In genomic region chr4:123647109-123647508, GRCm38 (mm10) we compare ENCODE assay signal across 18 mouse cellular contexts. TPM values are rescaled to one million over a fixed set of nuclear protein-coding genes. Genes with fewer than 3 reads are reported as not detected.
DNase-seq lines count a peak whose midpoint lies in the region; ATAC-seq and TF ChIP-seq lines count a peak whose summit lies in the region.
"Had no signal": no experiment of that assay in that cellular context is flagged by ENCODE, and none has a peak within 500 bp of the region (broad histone marks: within the 10 kb centered on the region; RNA-seq: fewer than 3 reads in every experiment).

No protein-coding gene starts in this region.

- H3K4me3 ChIP-seq in liver, adult 2 months (ENCODE audit: insufficient read depth, low read depth, low read length) = no peak overlapping the region
- no peak overlapping the region for H3K4me3 ChIP-seq in liver, embryonic 12.5 days
- no peak overlapping the region for H3K4me3 ChIP-seq in lung, embryonic 15.5 days
- H3K4me3 ChIP-seq in ES-Bruce4 (ENCODE audit: low read depth, low read length) = no peak overlapping the region
- H3K4me3 ChIP-seq: embryonic facial prominence, embryonic 10.5 days; forebrain, embryonic 13.5 days; gastrocnemius, adult 2 months; heart, embryonic 12.5 days; hindbrain, embryonic 10.5 days had no signal

- no peaks in the 10 kb centered on the region for H3K9me3 ChIP-seq in liver, embryonic 12.5 days (replicated peaks)
- H3K9me3 ChIP-seq in lung, embryonic 15.5 days = no peaks in the 10 kb centered on the region
- no peaks in the 10 kb centered on the region for H3K9me3 ChIP-seq in ES-Bruce4 (replicated peaks; ENCODE audit: control insufficient read depth, insufficient read depth, low read length, poor library complexity, severe bottlenecking)
- H3K9me3 ChIP-seq: embryonic facial prominence, embryonic 10.5 days; forebrain, embryonic 13.5 days; heart, embryonic 12.5 days; hindbrain, embryonic 10.5 days had no signal

- 13% methylated on average over 2 of the region's 2 CpGs for WGBS in liver, adult 2 months
- WGBS in liver, embryonic 12.5 days (ENCODE audit: insufficient replicate concordance) = 51% methylated on average over 2 of the region's 2 CpGs
- WGBS in lung, embryonic 15.5 days = 60% methylated on average over 2 of the region's 2 CpGs

- H3K27ac ChIP-seq in liver, adult 2 months (replicated peaks; ENCODE audit: insufficient read depth, low read depth, low read length) = no peak overlapping the region
- H3K27ac ChIP-seq in liver, embryonic 12.5 days = no peak overlapping the region
- H3K27ac ChIP-seq in lung, embryonic 15.5 days = peak overlapping the region; percentile 59
- H3K27ac ChIP-seq in ES-Bruce4 (ENCODE audit: insufficient read depth, low read length) = peak overlapping the region; percentile 40
- H3K27ac ChIP-seq: embryonic facial prominence, embryonic 10.5 days; forebrain, embryonic 13.5 days; gastrocnemius, adult 2 months; hindbrain, embryonic 10.5 days had no signal

- no peak for TF ChIP-seq EP300 in ES-Bruce4 (IDR thresholded peaks at IDR 0.05; ENCODE audit: insufficient read depth, low read depth, low read length)

- no peaks in the 10 kb centered on the region for H3K27me3 ChIP-seq in liver, adult 2 months (ENCODE audit: control insufficient read depth, insufficient read depth, low read length)
- no peaks in the 10 kb centered on the region for H3K27me3 ChIP-seq in liver, embryonic 12.5 days (replicated peaks)
- H3K27me3 ChIP-seq in lung, embryonic 15.5 days = no peaks in the 10 kb centered on the region
- H3K27me3 ChIP-seq in ES-Bruce4 (ENCODE audit: control insufficient read depth, insufficient read depth, low read length, poor library complexity, severe bottlenecking) = no peaks in the 10 kb centered on the region
- H3K27me3 ChIP-seq: CH12.LX; forebrain, embryonic 13.5 days; heart, embryonic 12.5 days had no signal

- no peak for TF ChIP-seq POLR2A in liver, adult 2 months (IDR thresholded peaks at IDR 0.05; ENCODE audit: extremely low read depth, insufficient read depth, low read length)
- no peak for TF ChIP-seq POLR2A in ES-Bruce4 (IDR thresholded peaks at IDR 0.05; ENCODE audit: insufficient read depth, low read length)

- no peak overlapping the region for H3K9ac ChIP-seq in liver, adult 2 months (ENCODE audit: low read depth, low read length)
- H3K9ac ChIP-seq in liver, embryonic 12.5 days = no peak overlapping the region
- no peak overlapping the region for H3K9ac ChIP-seq in lung, embryonic 15.5 days
- H3K9ac ChIP-seq in ES-Bruce4 (ENCODE audit: low read depth, poor library complexity, severe bottlenecking) = no peak overlapping the region
- H3K9ac ChIP-seq: forebrain, embryonic 13.5 days; forebrain, postnatal 0 days; heart, embryonic 12.5 days had no signal

- peaks cover 8% of the 10 kb centered on the region for H3K4me1 ChIP-seq in liver, adult 2 months (ENCODE audit: control insufficient read depth, insufficient read depth, low read length)
- peaks cover 14% of the 10 kb centered on the region; the same call in 1 of the 2 replicates for H3K4me1 ChIP-seq in liver, embryonic 12.5 days
- H3K4me1 ChIP-seq in lung, embryonic 15.5 days = peaks cover 22% of the 10 kb centered on the region
- H3K4me1 ChIP-seq in ES-Bruce4 (ENCODE audit: control insufficient read depth, insufficient read depth, low read length) = no peaks in the 10 kb centered on the region
- H3K4me1 ChIP-seq: hindbrain, embryonic 10.5 days had no signal

- H3K79me2 ChIP-seq in liver, adult 2 months (ENCODE audit: control insufficient read depth, insufficient read depth, low read length) = peaks cover 22% of the 10 kb centered on the region; the same call in 1 of the 2 replicates

- H3K36me3 ChIP-seq in liver, adult 2 months (ENCODE audit: control insufficient read depth, insufficient read depth, low read length) = no peaks in the 10 kb centered on the region
- H3K36me3 ChIP-seq in liver, embryonic 12.5 days = 0 out of 2 replicates have a peak, but pooled peaks cover 3% of the 10 kb centered on the region
- H3K36me3 ChIP-seq in lung, embryonic 15.5 days = peaks cover 3% of the 10 kb centered on the region; the same call in 1 of the 2 replicates
- 0 out of 2 replicates have a peak, but pooled peaks cover 8% of the 10 kb centered on the region for H3K36me3 ChIP-seq in ES-Bruce4 (ENCODE audit: control insufficient read depth, insufficient read depth, low read length, poor library complexity, severe bottlenecking)

- TF ChIP-seq CTCF in liver, adult 2 months (IDR thresholded peaks at IDR 0.05; ENCODE audit: low read depth, low read length) = no peak
- no peak for TF ChIP-seq CTCF in ES-Bruce4 (IDR thresholded peaks at IDR 0.05; ENCODE audit: low read depth, low read length)

- no peak for ATAC-seq in liver, embryonic 12.5 days
- ATAC-seq in lung, embryonic 15.5 days (ENCODE audit: borderline replicate concordance, extremely low read depth, low FRiP score, low TSS enrichment) = no peak
- ATAC-seq: forebrain, embryonic 13.5 days; forebrain, postnatal 0 days had no signal

- DNase-seq in liver, adult 2 months (ENCODE audit: extremely low read depth, low read depth, low spot score) = peak; percentile 69
- DNase-seq in lung, postnatal 10 days = no peak
- DNase-seq in yolk sac, embryonic 10.5 days (ENCODE audit: low spot score) = peak; percentile 37
- DNase-seq: adrenal gland, adult 8-10 months; adrenal gland, postnatal 36 days; cerebellum, adult 2 months; cerebellum, postnatal 10 days; forebrain, postnatal 0 days; gastrocnemius, adult 2 months; gastrocnemius, postnatal 25 days had no signal

- H3K4me2 ChIP-seq in liver, embryonic 12.5 days = no peak overlapping the region
- no peak overlapping the region for H3K4me2 ChIP-seq in lung, embryonic 15.5 days
- H3K4me2 ChIP-seq: forebrain, embryonic 13.5 days; heart, embryonic 12.5 days had no signal

RNA-seq across cellular contexts. Expression of gene Macf1, which starts 37.1 kb away (rescaled TPM):
- 66.4 and 70.7 TPM in 2 replicates for total RNA-seq in liver, adult 2 months (2014; rRNA removed)
- 14.0 and 16.6 TPM in 2 replicates for polyA plus RNA-seq in liver, adult 2 months (2012; rRNA removed)
- polyA plus RNA-seq in liver, embryonic 12.5 days (2016; fragmentation: Nextera tagmentation; extraction: Ambion mirVana) = 15.1 and 17.5 TPM in 2 replicates
- 64.2 and 73.1 TPM in 2 replicates for polyA plus RNA-seq in lung, embryonic 15.5 days (2015; fragmentation: Nextera tagmentation; extraction: Ambion mirVana)
- polyA plus RNA-seq in ES-Bruce4 (2011; ENCODE audit: insufficient read depth, insufficient read length, low read depth, missing spikeins) = 251 and 257 TPM in 2 replicates

Comparison
In these comparisons a context has a peak if more than half of its experiments do, and no peak if none do; other contexts are left out.
1. H3K27ac ChIP-seq: peak in lung, embryonic 15.5 days (single experiment) and ES-Bruce4 (single experiment); none in liver, adult 2 months (single experiment) and liver, embryonic 12.5 days (single experiment).